Mouse (Mus musculus) liver, embryonic 12.5 days (tissue): ENCODE data around the gene Eif4g1. TPM values are rescaled to one million over a fixed set of nuclear protein-coding genes. Genes with fewer than 3 reads are reported as not detected.
A peak's percentile ranks its signal among the peaks of the same experiment; 100 is the strongest.

Source experiments
- ATAC-seq: fragments of 200-750 bp; cut with Nextera tagmentation; 2 replicates; pipeline ENCODE4 v1.8.0; 2017; ENCODE audit warnings: moderate number of reproducible peaks, mild to moderate bottlenecking, moderate library complexity
- H3K27ac ChIP-seq: fragments of 300-500 bp; sonication (generic); 2 replicates; pipeline ENCODE4 v1.5.1; 2016; ENCODE audit warnings: mild to moderate bottlenecking
- H3K27me3 ChIP-seq: fragments of 300-500 bp; sonication (generic); replicated peaks from 2 replicates; pipeline ENCODE4 v1.6.1; 2016; ENCODE audit warnings: mild to moderate bottlenecking, moderate library complexity
- H3K36me3 ChIP-seq: fragments of 300-500 bp; sonication (generic); 2 replicates; pipeline ENCODE4 v1.6.1; 2016; ENCODE audit warnings: mild to moderate bottlenecking, moderate library complexity
- H3K4me1 ChIP-seq: fragments of 300-500 bp; sonication (generic); 2 replicates; pipeline ENCODE4 v1.6.1; 2016
- H3K4me2 ChIP-seq: fragments of 300-500 bp; sonication (generic); 2 replicates; pipeline ENCODE4 v1.6.1; 2016; ENCODE audit warnings: mild to moderate bottlenecking, moderate library complexity
- H3K4me3 ChIP-seq: fragments of 300-500 bp; sonication (generic); 2 replicates; pipeline ENCODE4 v1.5.1; 2016; ENCODE audit warnings: mild to moderate bottlenecking, moderate library complexity
- H3K9ac ChIP-seq: fragments of 300-500 bp; sonication (generic); 2 replicates; pipeline ENCODE4 v1.6.1; 2016; ENCODE audit warnings: mild to moderate bottlenecking, moderate library complexity
- H3K9me3 ChIP-seq: fragments of 300-500 bp; sonication (generic); replicated peaks from 2 replicates; pipeline ENCODE4 v1.6.1; 2016; ENCODE audit warnings: mild to moderate bottlenecking, moderate library complexity
- WGBS: fragments of 180-500 bp; shearing (Covaris S2); methylation state at CpG from one replicate; pipeline ENCODE4 v1.1.7; 2016; ENCODE audit not compliant: insufficient replicate concordance; 5-methylcytosine and 5-hydroxymethylcytosine counted together
- polyA plus RNA-seq: library from polyadenylated mRNA; unstranded; fragments of >200 nt; fragmentation: Nextera tagmentation; extraction: Ambion mirVana; gene quantifications from 2 replicates; pipeline ENCODE4 v1.2.1, GENCODE M21; 2016

The Eif4g1 gene
- polyA plus RNA-seq, 1 experiment from 2014 or later = 180 TPM

DNA sequence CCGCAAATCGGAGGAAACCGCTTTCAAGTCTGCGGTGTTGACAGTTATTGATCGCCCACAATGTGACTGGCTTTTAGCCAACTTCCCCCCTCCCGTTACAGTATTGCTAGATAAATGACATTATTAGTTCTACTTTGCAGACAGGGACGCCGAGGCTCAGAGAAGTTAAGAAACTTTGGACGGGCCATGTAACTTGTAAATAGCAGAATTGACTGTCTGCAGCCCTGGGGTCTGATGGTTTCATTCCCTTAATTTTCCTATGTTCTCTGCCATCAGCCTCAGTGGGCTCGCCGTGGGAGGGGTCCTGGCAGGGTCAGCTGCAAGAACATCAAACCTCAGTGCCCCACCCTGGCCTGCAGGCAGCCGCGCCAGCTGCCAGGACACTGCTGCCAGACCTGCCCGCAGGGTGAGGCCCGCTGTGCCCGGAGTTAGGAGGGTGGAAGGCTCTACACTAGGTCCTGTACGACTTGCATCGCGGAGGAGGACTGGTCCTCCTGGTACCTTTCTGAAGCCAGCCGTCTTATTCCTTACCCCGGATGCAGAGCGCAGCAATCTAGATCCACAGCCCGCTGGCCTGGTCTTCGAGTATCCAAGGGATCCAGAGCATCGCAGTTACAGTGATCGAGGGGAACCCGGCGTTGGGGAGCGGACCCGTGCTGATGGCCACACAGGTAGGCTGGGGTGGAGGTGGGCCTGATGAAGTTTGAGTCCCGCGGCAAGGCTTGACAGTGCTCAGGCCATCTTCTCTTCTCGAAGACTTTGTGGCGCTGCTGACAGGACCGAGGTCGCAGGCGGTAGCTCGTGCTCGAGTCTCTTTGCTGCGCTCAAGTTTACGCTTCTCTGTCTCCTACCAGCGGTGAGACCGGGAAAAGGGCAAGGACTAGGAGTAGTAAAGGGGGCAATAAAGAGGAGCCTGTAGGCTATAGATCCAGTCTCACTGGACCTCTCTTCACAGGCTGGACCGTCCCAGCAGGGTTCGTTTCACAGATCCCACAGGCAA lies 65.9 kb downstream of the Eif4g1 start, which contains the start of gene Thpo:
Gene Thpo, minus strand, starts transcription at position 781 of the 1,000 bp plus-strand sequence.
- no peak for ATAC-seq
- Histone ChIP-seq H3K4me3 (peak within 1 kb of the TSS; percentile 51), H3K4me1 (peaks cover 21% of the 10 kb centered on the region), H3K4me2 (peak within 1 kb of the TSS; percentile 73), H3K9me3 (no peaks in the 10 kb centered on the region), H3K36me3 (no peaks in the 10 kb centered on the region), H3K27ac (no peak within 1 kb of the TSS), H3K27me3 (peaks cover 94% of the 10 kb centered on the region), H3K9ac (peak within 1 kb of the TSS; percentile 52; the same call in 1 of the 2 replicates)
- WGBS = 5% methylated on average over 45 of the region's 45 CpGs

DNA sequence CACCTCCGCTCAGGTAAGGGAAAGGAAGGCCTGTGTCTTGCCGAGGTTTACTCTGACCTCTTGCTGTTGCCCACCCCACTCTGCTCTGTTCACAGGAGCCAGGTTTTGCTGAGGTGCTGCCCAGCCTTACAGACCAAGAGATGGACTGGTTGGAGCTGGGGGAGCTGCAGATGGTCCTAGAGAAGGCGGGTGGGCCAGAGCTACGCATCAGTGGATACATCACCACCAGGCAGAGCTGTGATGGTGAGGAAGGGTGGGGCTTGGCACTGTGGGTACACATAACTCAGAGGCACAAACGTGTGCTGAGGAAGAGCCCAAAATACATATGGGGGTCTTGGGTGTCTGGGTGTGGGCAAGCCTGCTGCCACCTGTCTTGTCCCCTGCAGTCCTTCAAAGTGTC lies 67.5 kb downstream of the Eif4g1 start:
- H3K27ac ChIP-seq = no peak overlapping the region
- no peak for ATAC-seq
- H3K36me3 ChIP-seq = no peaks in the 10 kb centered on the region
- no peak overlapping the region for H3K9ac ChIP-seq
- H3K4me2 ChIP-seq = no peak overlapping the region
- no peak overlapping the region for H3K4me3 ChIP-seq
- H3K27me3 ChIP-seq = peaks cover 81% of the 10 kb centered on the region
- peaks cover 21% of the 10 kb centered on the region for H3K4me1 ChIP-seq
- WGBS = 49% methylated on average over 5 of the region's 5 CpGs
- H3K9me3 ChIP-seq = no peaks in the 10 kb centered on the region

DNA sequence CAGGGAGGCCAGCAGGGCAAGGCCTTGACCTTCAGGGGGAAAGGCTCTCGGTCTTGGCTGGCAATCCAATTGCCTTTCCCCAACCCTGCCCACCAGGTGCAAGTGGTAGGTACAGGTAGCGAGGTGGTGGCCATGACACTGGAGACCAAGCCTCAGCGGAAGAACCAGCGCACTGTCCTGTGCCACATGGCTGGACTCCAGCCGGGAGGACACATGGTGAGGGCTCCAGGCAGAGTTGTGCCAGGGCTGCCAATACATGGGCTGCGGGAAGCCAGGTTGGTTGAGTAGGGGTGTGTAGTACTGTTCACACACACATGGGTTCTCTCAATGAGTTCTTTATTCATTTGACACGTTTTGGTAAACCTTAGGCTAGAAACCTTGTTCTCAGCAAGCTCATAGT lies 68.1 kb downstream of the Eif4g1 start:
- Histone ChIP-seq H3K4me1 (peaks cover 21% of the 10 kb centered on the region), H3K9me3 (no peaks in the 10 kb centered on the region), H3K9ac (no peak overlapping the region), H3K27ac (no peak overlapping the region), H3K36me3 (no peaks in the 10 kb centered on the region), H3K27me3 (peaks cover 75% of the 10 kb centered on the region), H3K4me3 (no peak overlapping the region), H3K4me2 (no peak overlapping the region)
- ATAC-seq = no peak
- 67% methylated on average over 7 of the region's 7 CpGs for WGBS

DNA sequence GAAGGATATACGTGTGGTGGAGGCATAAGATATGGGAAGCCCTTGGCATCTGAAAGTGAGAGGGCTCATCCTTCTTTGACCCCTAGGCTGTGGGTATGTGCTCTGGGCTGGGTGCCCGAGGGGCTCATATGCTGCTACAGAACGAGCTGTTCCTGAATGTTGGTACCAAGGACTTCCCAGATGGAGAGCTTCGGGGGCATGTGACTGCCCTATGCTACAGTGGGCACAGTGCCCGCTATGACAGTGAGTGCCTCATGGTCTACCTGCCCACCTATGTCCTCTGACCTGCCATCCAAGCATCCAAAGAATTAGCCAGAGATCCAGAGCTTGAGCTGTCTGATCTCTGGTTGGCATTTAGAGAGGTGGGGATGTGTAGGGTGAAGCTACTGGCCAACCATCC lies 68.7 kb downstream of the Eif4g1 start:
- no peaks in the 10 kb centered on the region for H3K9me3 ChIP-seq
- no peak overlapping the region for H3K9ac ChIP-seq
- no peak overlapping the region for H3K4me3 ChIP-seq
- no peak overlapping the region for H3K27ac ChIP-seq
- WGBS = 61% methylated on average over 5 of the region's 5 CpGs
- H3K27me3 ChIP-seq = peaks cover 72% of the 10 kb centered on the region
- ATAC-seq = no peak
- H3K4me1 ChIP-seq = peaks cover 21% of the 10 kb centered on the region
- H3K36me3 ChIP-seq = no peaks in the 10 kb centered on the region
- H3K4me2 ChIP-seq = no peak overlapping the region

DNA sequence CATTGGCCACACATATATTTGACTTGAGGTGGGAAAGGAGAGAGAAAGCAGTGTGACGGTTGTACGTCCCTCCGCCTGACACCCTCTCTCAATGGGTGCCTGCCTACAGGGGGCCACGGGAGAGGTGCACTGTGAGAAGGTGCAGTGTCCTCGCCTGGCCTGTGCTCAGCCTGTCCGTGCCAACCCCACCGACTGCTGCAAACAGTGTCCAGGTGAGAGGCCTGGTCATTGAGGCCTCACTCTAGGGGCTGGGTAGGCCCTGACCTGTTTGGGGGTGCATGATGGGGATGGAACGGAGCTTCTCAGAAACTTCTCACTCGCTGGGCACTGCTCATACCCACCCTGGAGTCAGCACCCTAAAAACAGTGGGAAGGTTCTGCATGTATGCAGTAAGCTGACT lies 71.7 kb downstream of the Eif4g1 start:
- Histone ChIP-seq H3K9ac (no peak overlapping the region), H3K4me2 (no peak overlapping the region), H3K4me3 (no peak overlapping the region), H3K27ac (no peak overlapping the region), H3K9me3 (no peaks in the 10 kb centered on the region), H3K36me3 (no peaks in the 10 kb centered on the region), H3K4me1 (no peaks in the 10 kb centered on the region), H3K27me3 (peaks cover 44% of the 10 kb centered on the region)
- 82% methylated on average over 9 of the region's 9 CpGs for WGBS
- no peak for ATAC-seq

Other genes with a start within 250 kb of the Eif4g1 start
- gene Abcc5, start 241.9 kb upstream of the Eif4g1 start, polyA plus RNA-seq = 28.6 and 30.3 TPM in 2 replicates
- 90.0 and 99.7 TPM in 2 replicates for gene Eif2b5, start 169.5 kb upstream of the Eif4g1 start, polyA plus RNA-seq
- gene Dvl3, start 151.3 kb upstream of the Eif4g1 start, polyA plus RNA-seq = 8.0 and 8.8 TPM in 2 replicates
- gene Ap2m1, start 132.8 kb upstream of the Eif4g1 start, polyA plus RNA-seq = 463 and 468 TPM in 2 replicates
- 38.8 and 40.5 TPM in 2 replicates for gene Abcf3, start 119.7 kb upstream of the Eif4g1 start, polyA plus RNA-seq
- 0.23 and 0.30 TPM in 2 replicates for gene Vwa5b2, start 78.8 kb upstream of the Eif4g1 start, polyA plus RNA-seq
- gene Eef1akmt4, start 56.7 kb upstream of the Eif4g1 start, polyA plus RNA-seq = 27.4 and 28.6 TPM in 2 replicates
- 0.21 TPM in 1 of 2 replicates, not detected in the other for gene Gm49333, start 56.7 kb upstream of the Eif4g1 start, polyA plus RNA-seq
- gene Alg3, start 56.6 kb upstream of the Eif4g1 start, polyA plus RNA-seq = 35.0 and 36.0 TPM in 2 replicates
- gene Camk2n2, start 47.0 kb upstream of the Eif4g1 start, polyA plus RNA-seq = 0.56 and 0.61 TPM in 2 replicates
- gene Ece2, start 38.5 kb upstream of the Eif4g1 start, polyA plus RNA-seq = 0.53 TPM in 1 of 2 replicates, not detected in the other
- 277 and 289 TPM in 2 replicates for gene Psmd2, start 16.7 kb upstream of the Eif4g1 start, polyA plus RNA-seq
- 2.1 and 2.6 TPM in 2 replicates for gene Fam131a, start 24.9 kb downstream of the Eif4g1 start, polyA plus RNA-seq
- 66.1 and 68.4 TPM in 2 replicates for gene Polr2h, start 49.4 kb downstream of the Eif4g1 start, polyA plus RNA-seq
- 14.0 and 14.5 TPM in 2 replicates for gene Clcn2, start 49.4 kb downstream of the Eif4g1 start, polyA plus RNA-seq
- 0.54 and 0.96 TPM in 2 replicates for gene Chrd, start 64.8 kb downstream of the Eif4g1 start, polyA plus RNA-seq
- gene Thpo, start 66.2 kb downstream of the Eif4g1 start, polyA plus RNA-seq = 2.7 and 2.8 TPM in 2 replicates